Mouse (Mus musculus) G1E (cell line): ENCODE data around the gene Map7d2. TPM values are rescaled to one million over a fixed set of nuclear protein-coding genes. Genes with fewer than 3 reads are reported as not detected.

Experiments
- ATAC-seq: 2 replicates; pipeline ENCODE4 v1.8.0; 2016; ENCODE audit warnings: mild to moderate bottlenecking; ENCODE audit not compliant: insufficient number of reproducible peaks, poor library complexity, low FRiP score, severe bottlenecking; ENCODE audit errors: extremely low read depth
- DNase-seq: peaks from one replicate; pipeline ENCODE4 v3.0.0; 2012; ENCODE audit warnings: low spot score
- H3K27me3 ChIP-seq: 2 replicates; pipeline ENCODE4 v1.6.1; 2012; ENCODE audit warnings: mild to moderate bottlenecking, low read length, inconsistent platforms; ENCODE audit not compliant: insufficient read depth
- H3K36me3 ChIP-seq: replicated peaks from 2 replicates; pipeline ENCODE3; 2012; ENCODE audit warnings: mild to moderate bottlenecking, inconsistent platforms
- H3K4me1 ChIP-seq: 2 replicates; pipeline ENCODE4 v1.6.1; 2012; ENCODE audit warnings: low read depth, low read length, inconsistent platforms, mixed read lengths; ENCODE audit not compliant: insufficient read depth
- H3K4me3 ChIP-seq: 2 replicates; pipeline ENCODE4 v1.5.1; 2012; ENCODE audit warnings: low read depth, mild to moderate bottlenecking, inconsistent platforms, low read length, moderate library complexity, mixed read lengths
- H3K9me3 ChIP-seq: replicated peaks from 2 replicates; pipeline ENCODE4 v1.6.1; 2012; ENCODE audit warnings: inconsistent platforms
- CTCF ChIP-seq: IDR thresholded peaks from 2 replicates; pipeline ENCODE4 v1.5.1; 2012; ENCODE audit warnings: low read depth, low read length, inconsistent platforms, mixed read lengths
- GATA1 ChIP-seq: IDR thresholded peaks from 2 replicates; pipeline ENCODE4 v1.6.1; 2012; ENCODE audit warnings: borderline replicate concordance, low read length, inconsistent platforms, mixed read lengths
- GATA2 ChIP-seq: IDR thresholded peaks from 2 replicates; pipeline ENCODE4 v1.6.1; 2012; ENCODE audit warnings: low read depth, low read length, inconsistent platforms, borderline replicate concordance
- POLR2AphosphoS5 ChIP-seq: IDR thresholded peaks from 2 replicates; pipeline ENCODE4 v1.6.1; 2012; ENCODE audit warnings: low read depth, low read length, inconsistent platforms; ENCODE audit not compliant: insufficient replicate concordance
- TAL1 ChIP-seq: conservative IDR thresholded peaks from 2 replicates; pipeline ENCODE4 v1.6.1; 2012; ENCODE audit warnings: low read depth, low read length, inconsistent platforms, mixed read lengths
- polyA plus RNA-seq: library from polyadenylated mRNA; stranded (reverse); fragments of >175 nt; gene quantifications from 2 replicates; pipeline ENCODE4 v1.2.3, GENCODE M21; 2012
- total RNA-seq, 2 experiments: library from RNA; stranded (forward) in 1 of 2; stranded (reverse) in 1 of 2; fragments of 200-1000 nt in 1 of 2; fragments of >200 nt in 1 of 2; fragmentation: Nextera tagmentation in 1 of 2; gene quantifications; 2 replicates each; pipeline ENCODE4 v1.2.3; 2014 to 2017

Map7d2 gene
- total RNA-seq (2014; fragmentation: Nextera tagmentation) (not detected in 2 replicates), total RNA-seq (2017) (0.16 TPM in 1 of 2 replicates, not detected in the other), polyA plus RNA-seq (not detected in 2 replicates)

GRCm38 (mm10) chrX:159414130-159414828 is at the start of gene Map7d2:
Gene Map7d2 (plus strand): TSS chrX:159414572.
- DNase-seq (no peak), ATAC-seq (no peak)
- no peak within 1 kb of the TSS for H3K4me3 ChIP-seq
- H3K27me3 ChIP-seq, result no peaks in the 10 kb centered on the region
- peaks cover 6% of the 10 kb centered on the region for H3K9me3 ChIP-seq
- H3K4me1 ChIP-seq, result no peaks in the 10 kb centered on the region
- TF ChIP-seq CTCF (no peak), POLR2AphosphoS5 (no peak), GATA2 (no peak), GATA1 (no peak), TAL1 (no peak)
- H3K36me3 ChIP-seq, result no peaks in the 10 kb centered on the region

GRCm38 (mm10) chrX:159371831-159372752 is 42.3 kb upstream of the Map7d2 start, which contains the start of gene Eif1ax:
Gene Eif1ax (plus strand): TSS chrX:159372178.
- DNase-seq (peak; percentile 74), ATAC-seq (peak; percentile 96)
- Histone ChIP-seq H3K27me3 (no peaks in the 10 kb centered on the region), H3K4me1 (peaks cover 9% of the 10 kb centered on the region; the same call in 1 of the 2 replicates), H3K4me3 (peak within 1 kb of the TSS; percentile 86), H3K9me3 (no peaks in the 10 kb centered on the region), H3K36me3 (peaks cover 21% of the 10 kb centered on the region)
- TF ChIP-seq GATA1 (no peak), GATA2 (no peak), TAL1 (no peak), POLR2AphosphoS5 (no peak), CTCF (no peak)

- Histone ChIP-seq H3K36me3 (peaks cover 27% of the 10 kb centered on the region), H3K4me1 (peaks cover 9% of the 10 kb centered on the region; the same call in 1 of the 2 replicates), H3K9me3 (no peaks in the 10 kb centered on the region), H3K27me3 (no peaks in the 10 kb centered on the region), H3K4me3 (peak overlapping the region; percentile 86)
- no peak for TF ChIP-seq CTCF
- no peak for TF ChIP-seq GATA2
- TF ChIP-seq POLR2AphosphoS5, result no peak
- no peak for TF ChIP-seq GATA1
- no peak for TF ChIP-seq TAL1
- DNase-seq (no peak), ATAC-seq (no peak)
These were observed 41.6 kb upstream of the Map7d2 start for GRCm38 (mm10) chrX:159372753-159373144.

- TF ChIP-seq GATA1 (no peak), CTCF (no peak), POLR2AphosphoS5 (no peak), GATA2 (no peak), TAL1 (no peak)
These were observed 27.3 kb upstream of the Map7d2 start for GRCm38 (mm10) chrX:159387105-159387504.

GRCm38 (mm10) chrX:159388953-159389352 is 25.4 kb upstream of the Map7d2 start:
- no peaks in the 10 kb centered on the region for H3K27me3 ChIP-seq
- no peaks in the 10 kb centered on the region for H3K9me3 ChIP-seq
- DNase-seq (no peak), ATAC-seq (no peak)
- TF ChIP-seq GATA1 (no peak), POLR2AphosphoS5 (no peak), CTCF (no peak), GATA2 (no peak), TAL1 (no peak)
- peaks cover 44% of the 10 kb centered on the region for H3K36me3 ChIP-seq
- no peaks in the 10 kb centered on the region for H3K4me1 ChIP-seq
- no peak overlapping the region for H3K4me3 ChIP-seq

More at GRCm38 (mm10) chrX:159387105-159387504, 27.3 kb upstream of the Map7d2 start:
- no peaks in the 10 kb centered on the region for H3K27me3 ChIP-seq
- H3K36me3 ChIP-seq, result peaks cover 57% of the 10 kb centered on the region
- H3K4me3 ChIP-seq, result no peak overlapping the region
- H3K9me3 ChIP-seq, result no peaks in the 10 kb centered on the region
- ATAC-seq (no peak), DNase-seq (no peak)
- no peaks in the 10 kb centered on the region for H3K4me1 ChIP-seq
